Mouse (Mus musculus): ENCODE measurements around the gene Cd7. TPM values are rescaled to one million over a fixed set of nuclear protein-coding genes. Genes with fewer than 3 reads are reported as not detected.

The Cd7 gene
- total RNA-seq (2014; rRNA removed) (0.20 and 0.55 TPM in 2 replicates), polyA plus RNA-seq (2012; rRNA removed) (1.5 and 3.4 TPM in 2 replicates)

GRCm38 (mm10) chr11:121039302-121039701 lies at the start of gene Cd7:
TSS of gene Cd7 (minus strand) at chr11:121039418.
- WGBS = 71% methylated on average over 5 of the region's 5 CpGs
- no peak for TF ChIP-seq POLR2A (IDR thresholded peaks at IDR 0.05; ENCODE audit: extremely low read depth, insufficient read depth, low read length)
- TF ChIP-seq CTCF (IDR thresholded peaks at IDR 0.05; ENCODE audit: low read depth, low read length) = no peak
- H3K27ac ChIP-seq (replicated peaks; ENCODE audit: insufficient read depth, low read depth, low read length) = no peak within 1 kb of the TSS
- H3K9ac ChIP-seq (ENCODE audit: low read depth, low read length) = no peak within 1 kb of the TSS
- no peaks in the 10 kb centered on the region for H3K79me2 ChIP-seq (ENCODE audit: control insufficient read depth, insufficient read depth, low read length)
- no peaks in the 10 kb centered on the region for H3K36me3 ChIP-seq (ENCODE audit: control insufficient read depth, insufficient read depth, low read length)
- no peak for DNase-seq (ENCODE audit: extremely low read depth, low read depth, low spot score)
- H3K27me3 ChIP-seq (ENCODE audit: control insufficient read depth, insufficient read depth, low read length) = no peaks in the 10 kb centered on the region
- H3K4me3 ChIP-seq (ENCODE audit: insufficient read depth, low read depth, low read length) = no peak within 1 kb of the TSS
- H3K4me1 ChIP-seq (ENCODE audit: control insufficient read depth, insufficient read depth, low read length) = no peaks in the 10 kb centered on the region

GRCm38 (mm10) chr11:121088997-121089396 lies 49.8 kb upstream of the Cd7 start:
- Histone ChIP-seq H3K4me3 (ENCODE audit: insufficient read depth, low read depth, low read length) (no peak overlapping the region), H3K9ac (ENCODE audit: low read depth, low read length) (no peak overlapping the region), H3K79me2 (ENCODE audit: control insufficient read depth, insufficient read depth, low read length) (no peaks in the 10 kb centered on the region), H3K27me3 (ENCODE audit: control insufficient read depth, insufficient read depth, low read length) (no peaks in the 10 kb centered on the region), H3K36me3 (ENCODE audit: control insufficient read depth, insufficient read depth, low read length) (no peaks in the 10 kb centered on the region), H3K27ac (replicated peaks; ENCODE audit: insufficient read depth, low read depth, low read length) (no peak overlapping the region), H3K4me1 (ENCODE audit: control insufficient read depth, insufficient read depth, low read length) (peaks cover 3% of the 10 kb centered on the region; the same call in 1 of the 2 replicates)
- WGBS = 49% methylated on average over 6 of the region's 6 CpGs
- TF ChIP-seq POLR2A (IDR thresholded peaks at IDR 0.05; ENCODE audit: extremely low read depth, insufficient read depth, low read length) (no peak), CTCF (IDR thresholded peaks at IDR 0.05; ENCODE audit: low read depth, low read length) (no peak)
- DNase-seq (ENCODE audit: extremely low read depth, low read depth, low spot score) = peak; percentile 75

- WGBS = 24% methylated on average over 4 of the region's 4 CpGs
- H3K4me3 ChIP-seq (ENCODE audit: insufficient read depth, low read depth, low read length) = no peak overlapping the region
- no peaks in the 10 kb centered on the region for H3K27me3 ChIP-seq (ENCODE audit: control insufficient read depth, insufficient read depth, low read length)
- H3K79me2 ChIP-seq (ENCODE audit: control insufficient read depth, insufficient read depth, low read length) = no peaks in the 10 kb centered on the region
- no peaks in the 10 kb centered on the region for H3K36me3 ChIP-seq (ENCODE audit: control insufficient read depth, insufficient read depth, low read length)
- H3K4me1 ChIP-seq (ENCODE audit: control insufficient read depth, insufficient read depth, low read length) = peaks cover 3% of the 10 kb centered on the region; the same call in 1 of the 2 replicates
- DNase-seq (ENCODE audit: extremely low read depth, low read depth, low spot score) = peak; percentile 93
- no peak overlapping the region for H3K9ac ChIP-seq (ENCODE audit: low read depth, low read length)
- H3K27ac ChIP-seq (replicated peaks; ENCODE audit: insufficient read depth, low read depth, low read length) = no peak overlapping the region; the same call in 1 of the 2 replicates
- TF ChIP-seq CTCF (IDR thresholded peaks at IDR 0.05; ENCODE audit: low read depth, low read length) (no peak), POLR2A (IDR thresholded peaks at IDR 0.05; ENCODE audit: extremely low read depth, insufficient read depth, low read length) (no peak)
Measured at GRCm38 (mm10) chr11:121086296-121086695, 47.1 kb upstream of the Cd7 start.

GRCm38 (mm10) chr11:121085181-121085580 lies 46.0 kb upstream of the Cd7 start:
- Histone ChIP-seq H3K27ac (replicated peaks; ENCODE audit: insufficient read depth, low read depth, low read length) (no peak overlapping the region), H3K79me2 (ENCODE audit: control insufficient read depth, insufficient read depth, low read length) (no peaks in the 10 kb centered on the region), H3K36me3 (ENCODE audit: control insufficient read depth, insufficient read depth, low read length) (no peaks in the 10 kb centered on the region), H3K4me1 (ENCODE audit: control insufficient read depth, insufficient read depth, low read length) (peaks cover 3% of the 10 kb centered on the region; the same call in 1 of the 2 replicates), H3K27me3 (ENCODE audit: control insufficient read depth, insufficient read depth, low read length) (no peaks in the 10 kb centered on the region), H3K4me3 (ENCODE audit: insufficient read depth, low read depth, low read length) (no peak overlapping the region), H3K9ac (ENCODE audit: low read depth, low read length) (no peak overlapping the region)
- TF ChIP-seq POLR2A (IDR thresholded peaks at IDR 0.05; ENCODE audit: extremely low read depth, insufficient read depth, low read length) (no peak), CTCF (IDR thresholded peaks at IDR 0.05; ENCODE audit: low read depth, low read length) (no peak)
- 25% methylated on average over 5 of the region's 5 CpGs for WGBS
- peak; percentile 45 for DNase-seq (ENCODE audit: extremely low read depth, low read depth, low spot score)

GRCm38 (mm10) chr11:121082857-121083500 lies 43.8 kb upstream of the Cd7 start:
- Histone ChIP-seq H3K9ac (ENCODE audit: low read depth, low read length) (no peak overlapping the region), H3K4me1 (ENCODE audit: control insufficient read depth, insufficient read depth, low read length) (peaks cover 3% of the 10 kb centered on the region; the same call in 1 of the 2 replicates), H3K27me3 (ENCODE audit: control insufficient read depth, insufficient read depth, low read length) (no peaks in the 10 kb centered on the region), H3K36me3 (ENCODE audit: control insufficient read depth, insufficient read depth, low read length) (no peaks in the 10 kb centered on the region), H3K4me3 (ENCODE audit: insufficient read depth, low read depth, low read length) (no peak overlapping the region), H3K27ac (replicated peaks; ENCODE audit: insufficient read depth, low read depth, low read length) (peak overlapping the region; percentile 53), H3K79me2 (ENCODE audit: control insufficient read depth, insufficient read depth, low read length) (no peaks in the 10 kb centered on the region)
- TF ChIP-seq POLR2A (IDR thresholded peaks at IDR 0.05; ENCODE audit: extremely low read depth, insufficient read depth, low read length) (no peak), CTCF (IDR thresholded peaks at IDR 0.05; ENCODE audit: low read depth, low read length) (no peak)
- WGBS = 17% methylated on average over 6 of the region's 6 CpGs
- DNase-seq (ENCODE audit: extremely low read depth, low read depth, low spot score) = peak; percentile 40

- no peak for TF ChIP-seq CTCF (IDR thresholded peaks at IDR 0.05; ENCODE audit: low read depth, low read length)
- TF ChIP-seq POLR2A (IDR thresholded peaks at IDR 0.05; ENCODE audit: extremely low read depth, insufficient read depth, low read length) = no peak
- H3K4me3 ChIP-seq (ENCODE audit: insufficient read depth, low read depth, low read length) = no peak overlapping the region
- H3K9ac ChIP-seq (ENCODE audit: low read depth, low read length) = no peak overlapping the region
- no peaks in the 10 kb centered on the region for H3K27me3 ChIP-seq (ENCODE audit: control insufficient read depth, insufficient read depth, low read length)
- no peaks in the 10 kb centered on the region for H3K79me2 ChIP-seq (ENCODE audit: control insufficient read depth, insufficient read depth, low read length)
- peak overlapping the region; percentile 49 for H3K27ac ChIP-seq (replicated peaks; ENCODE audit: insufficient read depth, low read depth, low read length)
- no peak for DNase-seq (ENCODE audit: extremely low read depth, low read depth, low spot score)
- H3K4me1 ChIP-seq (ENCODE audit: control insufficient read depth, insufficient read depth, low read length) = peaks cover 3% of the 10 kb centered on the region; the same call in 1 of the 2 replicates
- no peaks in the 10 kb centered on the region for H3K36me3 ChIP-seq (ENCODE audit: control insufficient read depth, insufficient read depth, low read length)
- WGBS = 75% methylated on average over 3 of the region's 3 CpGs
Measured at GRCm38 (mm10) chr11:121082250-121082649, 43.0 kb upstream of the Cd7 start.
